Mouse (Mus musculus): Measurements from ENCODE around the gene Nbr1.

DNA sequence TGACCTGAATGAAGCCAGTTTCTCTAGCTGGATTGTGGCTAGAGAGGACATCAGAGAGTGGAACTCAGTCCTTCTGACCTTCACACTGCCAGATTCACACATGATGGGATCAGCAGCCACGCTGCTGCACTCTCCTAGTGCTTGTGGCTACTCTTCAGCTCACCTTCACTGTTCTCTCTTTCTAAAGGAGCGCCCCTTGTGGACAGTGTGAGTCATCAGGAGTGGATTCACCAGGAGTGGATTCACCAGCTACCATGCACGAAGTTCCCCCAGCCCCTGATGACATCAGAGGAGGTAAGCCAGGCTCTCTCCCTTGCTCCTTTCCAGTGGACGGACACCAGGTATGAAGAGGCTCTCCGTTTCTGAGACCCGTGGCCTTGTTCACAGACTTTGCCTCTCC, 24.2 kb downstream of the Nbr1 start:
- TF ChIP-seq CHD1 (IDR thresholded peaks at IDR 0.05; ENCODE audit: low read depth, low read length) (no peak), SIN3A (IDR thresholded peaks at IDR 0.05; ENCODE audit: low read length) (no peak), CTCF (IDR thresholded peaks at IDR 0.05 in 2 of 3, conservative IDR thresholded peaks at IDR 0.05 in 1 of 3; ENCODE audit: control insufficient read depth in 1 of 3, insufficient read depth in 1 of 3, low read depth in 2 of 3, low read length in 3 of 3, poor library complexity in 1 of 3, severe bottlenecking in 1 of 3) (peak; percentile 17 to 44 (median 39); a peak in 5 of 6 replicates), POLR2A (IDR thresholded peaks at IDR 0.05; ENCODE audit: control insufficient read depth in 1 of 2, insufficient read depth in 1 of 2, low read depth in 1 of 2, low read length in 2 of 2, poor library complexity in 1 of 2) (no peak), TBP (IDR thresholded peaks at IDR 0.05; ENCODE audit: low read depth, low read length) (no peak)
